9 mouse cellular contexts compared by ENCODE assay signal in genomic region chr2:101797166-101797900, GRCm38 (mm10).
DNase-seq lines count a peak whose midpoint lies in the region; ATAC-seq and TF ChIP-seq lines count a peak whose summit lies in the region.
"Had no signal": no experiment of that assay in that cellular context is flagged by ENCODE, and none has a peak within 500 bp of the region (broad histone marks: within the 10 kb centered on the region; RNA-seq: fewer than 3 reads in every experiment).

No protein-coding gene starts in this region.

- TF ChIP-seq POLR2A in kidney, adult 2 months (IDR thresholded peaks at IDR 0.05; ENCODE audit: low read depth, low read length) = no peak
- TF ChIP-seq POLR2A in olfactory bulb, adult 2 months (IDR thresholded peaks at IDR 0.05; ENCODE audit: insufficient read depth, low read depth, low read length) = no peak

- DNase-seq in gastrocnemius, postnatal 10 days = peak; percentile 32
- DNase-seq in gastrocnemius, adult 8-10 months (ENCODE audit: low spot score in 2 of 2) = no peak
- DNase-seq in heart, adult 9 months (ENCODE audit: low spot score in 2 of 2) = peak; percentile 23 to 32
- peak; percentile 65 for DNase-seq in kidney, adult 2 months
- no peak for DNase-seq in T-cell, adult 2 months (ENCODE audit: low spot score)

- H3K9ac ChIP-seq in lung, embryonic 16.5 days (ENCODE audit: low read length) = peak overlapping the region; percentile 83

- H3K36me3 ChIP-seq in kidney, adult 2 months (ENCODE audit: control insufficient read depth, insufficient read depth, low read length) = no peaks in the 10 kb centered on the region
- H3K36me3 ChIP-seq in lung, embryonic 16.5 days (ENCODE audit: control insufficient read depth, insufficient read depth, low read length) = no peaks in the 10 kb centered on the region
- H3K36me3 ChIP-seq: G1E had no signal

- H3K27ac ChIP-seq in brown adipose tissue, adult 24 weeks (replicated peaks; ENCODE audit: low read depth, low read length) = peak overlapping the region; percentile 46
- peak overlapping the region; percentile 27; the same call in 1 of the 2 replicates for H3K27ac ChIP-seq in kidney, adult 2 months (ENCODE audit: insufficient read depth, low read depth, low read length)
- peak overlapping the region; percentile 91 for H3K27ac ChIP-seq in lung, embryonic 16.5 days (ENCODE audit: low read length)
- H3K27ac ChIP-seq in olfactory bulb, adult 2 months (ENCODE audit: insufficient read depth, low read depth, low read length) = no peak overlapping the region

- ATAC-seq in lung, embryonic 16.5 days (ENCODE audit: low read depth) = peak; percentile 79

- no peaks in the 10 kb centered on the region for H3K9me3 ChIP-seq in lung, embryonic 16.5 days (ENCODE audit: control insufficient read depth, low read length)
- H3K9me3 ChIP-seq: G1E had no signal

- peak overlapping the region; percentile 66 for H3K4me3 ChIP-seq in brown adipose tissue, adult 24 weeks (ENCODE audit: insufficient read depth, low read depth, low read length)
- peak overlapping the region; percentile 60 for H3K4me3 ChIP-seq in kidney, adult 2 months (ENCODE audit: insufficient read depth, low read depth, low read length)
- H3K4me3 ChIP-seq in lung, embryonic 16.5 days (ENCODE audit: low read length) = peak overlapping the region; percentile 85
- H3K4me3 ChIP-seq in olfactory bulb, adult 2 months (ENCODE audit: insufficient read depth, low read depth, low read length) = peak overlapping the region; percentile 40

- no peak for TF ChIP-seq CTCF in kidney, adult 2 months (conservative IDR thresholded peaks at IDR 0.05; ENCODE audit: insufficient read depth, insufficient read length, low read depth, low read length)
- TF ChIP-seq CTCF in olfactory bulb, adult 2 months (IDR thresholded peaks at IDR 0.05; ENCODE audit: insufficient read depth, low read depth, low read length) = no peak

- no peaks in the 10 kb centered on the region for H3K4me1 ChIP-seq in brown adipose tissue, adult 24 weeks (ENCODE audit: control insufficient read depth, insufficient read depth, insufficient read length, low read length)
- no peaks in the 10 kb centered on the region for H3K4me1 ChIP-seq in kidney, adult 2 months (ENCODE audit: control insufficient read depth, insufficient read depth, low read length)
- peaks cover 29% of the 10 kb centered on the region for H3K4me1 ChIP-seq in lung, embryonic 16.5 days (replicated peaks; ENCODE audit: control insufficient read depth, insufficient read depth, low read length)
- H3K4me1 ChIP-seq in olfactory bulb, adult 2 months (ENCODE audit: control insufficient read depth, insufficient read depth, low read length) = peaks cover 19% of the 10 kb centered on the region

- H3K4me2 ChIP-seq in lung, embryonic 16.5 days (ENCODE audit: low read depth, low read length) = peak overlapping the region; percentile 94

- WGBS in kidney, adult 2 months = 1% methylated on average over 49 of the region's 49 CpGs
- WGBS in lung, embryonic 16.5 days = under 1% methylated on average over 49 of the region's 49 CpGs
- 2% methylated on average over 49 of the region's 49 CpGs for WGBS in olfactory bulb, adult 2 months

- H3K27me3 ChIP-seq in kidney, adult 2 months (replicated peaks; ENCODE audit: control insufficient read depth, insufficient read depth, low read length) = no peaks in the 10 kb centered on the region
- no peaks in the 10 kb centered on the region for H3K27me3 ChIP-seq in lung, embryonic 16.5 days (ENCODE audit: control insufficient read depth, insufficient read depth, low read depth, low read length)

Comparison
In these comparisons a context has a peak if more than half of its experiments do, and no peak if none do; other contexts are left out.
1. DNase-seq: peak in gastrocnemius, postnatal 10 days (single experiment), heart, adult 9 months (2 of 2) and kidney, adult 2 months (single experiment); none in gastrocnemius, adult 8-10 months (0 of 2) and T-cell, adult 2 months (single experiment).
2. Peak in every context shown above with its lines, with median percentiles within 50 percentile points of each other: H3K4me3 ChIP-seq.